Mouse (Mus musculus): ENCODE results near the gene Tas2r143.

The Tas2r143 gene

DNA sequence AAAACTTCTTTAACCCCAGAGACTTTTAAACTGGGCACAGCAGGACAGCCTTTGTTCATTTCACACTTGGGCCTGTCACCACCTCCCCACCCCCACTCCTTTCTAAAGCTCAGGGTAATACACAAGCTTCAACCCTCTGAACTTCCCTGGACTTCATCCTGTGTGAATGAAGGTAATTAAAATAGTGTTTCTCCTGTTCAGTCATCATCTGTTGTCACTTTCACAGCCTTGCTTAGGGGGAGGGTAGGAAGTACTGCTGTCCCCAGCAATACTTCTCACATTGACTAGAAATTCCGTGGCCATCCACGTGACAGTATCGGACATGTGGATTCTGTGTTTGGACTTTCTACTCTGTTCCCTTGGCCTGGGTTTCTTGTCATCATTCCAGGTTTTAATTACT lies 30.2 kb upstream of the Tas2r143 start:
- DNase-seq: no peak

GRCm38 (mm10) chr6:42370630-42371363 lies 29.2 kb upstream of the Tas2r143 start:
- DNase-seq: no peak

GRCm38 (mm10) chr6:42372001-42372400 lies 28.0 kb upstream of the Tas2r143 start:
- no peak for DNase-seq

DNA sequence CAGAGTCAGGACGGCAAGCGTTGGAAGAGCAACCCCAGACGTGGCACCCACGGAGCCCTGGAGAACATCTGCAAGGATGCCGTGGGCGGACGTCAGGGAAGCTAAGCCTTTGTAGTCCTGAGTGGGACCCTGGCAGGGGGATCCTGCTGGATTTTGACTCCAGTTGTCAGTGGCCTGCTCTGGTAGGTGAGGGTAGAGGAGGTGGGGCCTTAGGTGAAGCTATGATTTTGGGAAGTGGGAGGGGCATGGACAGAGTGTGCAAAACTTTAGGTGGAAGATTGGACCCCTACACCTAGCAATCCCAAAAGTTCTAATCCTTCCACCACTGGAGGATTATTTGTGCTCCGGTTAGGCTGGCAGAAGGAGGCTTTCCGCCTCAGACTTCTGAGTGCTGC lies 27.6 kb upstream of the Tas2r143 start:
- DNase-seq: no peak

GRCm38 (mm10) chr6:42372816-42373547 lies 27.1 kb upstream of the Tas2r143 start, which contains the start of gene Epha1:
Gene Epha1 (minus strand): TSS chr6:42373268.
- peak; percentile 81 for DNase-seq

- no peak for DNase-seq
Observed at GRCm38 (mm10) chr6:42373669-42374430, 26.2 kb upstream of the Tas2r143 start.

DNA sequence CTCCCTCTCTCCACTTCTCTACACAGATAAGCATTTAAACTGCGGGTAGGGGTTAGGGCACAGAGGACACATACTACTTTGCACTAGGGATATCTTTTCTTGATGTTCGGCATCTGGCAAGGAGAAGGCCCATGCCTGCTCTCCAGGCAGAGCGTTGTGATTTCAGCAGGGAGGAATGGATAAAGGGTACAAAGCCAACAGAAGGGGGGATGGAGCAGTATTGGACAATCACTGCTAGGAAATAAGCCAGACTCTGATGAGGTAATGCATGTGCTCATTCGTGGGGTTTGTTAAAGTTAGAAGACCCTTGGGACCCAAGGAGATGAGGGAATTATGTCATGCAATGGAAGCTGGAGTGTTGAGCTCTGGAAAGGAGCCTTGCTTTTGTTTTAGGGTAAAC lies 25.3 kb upstream of the Tas2r143 start:
- DNase-seq: no peak

- no peak for DNase-seq
Observed at GRCm38 (mm10) chr6:42375131-42375530, 24.9 kb upstream of the Tas2r143 start.

DNA sequence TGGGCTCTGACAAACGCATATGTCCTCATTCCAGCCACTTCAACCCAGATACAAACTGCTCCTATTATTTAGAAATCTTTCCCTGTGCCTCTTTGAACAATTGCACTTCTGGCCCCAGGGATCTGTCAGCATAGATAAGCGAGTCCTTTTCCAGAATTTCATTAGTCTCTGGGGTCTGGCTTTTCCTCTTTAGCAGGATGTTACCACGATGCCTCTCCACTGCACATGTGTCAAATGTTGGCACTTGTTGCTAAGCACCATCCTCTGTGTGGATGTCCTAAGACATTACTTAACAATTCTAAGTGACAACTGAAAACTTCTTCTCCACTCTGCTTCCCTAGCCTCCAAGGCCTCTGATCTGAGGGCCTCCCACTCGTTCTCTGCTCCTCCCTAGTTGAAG lies 24.0 kb upstream of the Tas2r143 start:
- no peak for DNase-seq

- no peak for DNase-seq
Observed at GRCm38 (mm10) chr6:42376504-42377019, 23.5 kb upstream of the Tas2r143 start.

GRCm38 (mm10) chr6:42377280-42377679 lies 22.8 kb upstream of the Tas2r143 start:
- no peak for DNase-seq

DNA sequence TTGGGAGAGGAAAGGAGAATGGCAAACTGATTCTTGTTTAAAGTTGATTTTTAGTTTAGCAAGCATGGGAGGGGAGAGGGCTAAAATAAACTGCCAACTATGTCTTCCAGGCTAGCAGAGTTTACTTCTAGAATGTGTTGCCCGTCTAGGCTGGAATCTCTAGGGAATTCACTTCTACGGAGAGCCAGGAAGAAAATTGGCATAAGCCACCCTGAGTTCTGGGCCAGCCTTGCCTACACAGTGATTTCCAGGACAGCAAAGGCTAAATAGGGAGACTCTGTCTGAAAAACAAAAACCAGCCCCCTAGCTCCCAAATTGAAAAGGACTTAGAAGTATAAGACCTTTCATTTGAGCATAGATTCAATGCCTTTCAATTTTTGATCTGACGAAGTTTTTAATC lies 20.5 kb upstream of the Tas2r143 start:
- no peak for DNase-seq

DNA sequence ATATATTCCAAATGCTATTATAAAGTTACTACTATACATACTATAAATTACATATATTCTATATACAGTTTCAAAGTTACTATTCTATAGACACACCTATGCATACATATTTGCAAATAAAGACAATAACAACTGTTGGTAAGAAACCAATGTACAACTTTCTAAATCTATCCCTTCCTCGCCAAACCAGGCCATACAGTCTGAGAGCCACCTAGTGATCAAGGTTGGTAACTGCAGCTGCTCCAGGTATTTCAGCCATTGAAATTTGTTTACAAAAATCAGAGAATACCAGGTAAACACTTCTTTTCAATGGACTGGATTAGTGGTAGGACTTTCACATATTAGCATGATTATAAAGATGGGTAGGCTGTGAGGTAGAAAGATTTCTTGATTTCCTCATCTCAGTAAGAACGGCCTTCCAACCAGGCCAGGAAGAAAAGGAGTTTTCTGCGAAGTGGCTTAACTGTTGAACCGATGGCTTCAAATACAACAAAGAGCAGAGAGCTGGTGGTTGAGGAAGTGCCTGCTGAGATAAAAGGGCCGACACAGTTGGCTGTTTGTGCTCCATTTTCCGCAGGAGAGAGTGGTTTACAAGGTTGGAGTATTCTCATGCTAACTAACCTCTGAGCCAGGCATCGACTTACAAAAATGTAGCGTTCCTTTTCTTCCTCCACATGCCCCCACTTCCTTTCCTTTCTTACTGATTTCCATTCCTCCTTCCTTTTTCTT lies 19.5 kb upstream of the Tas2r143 start:
- peak; percentile 53 for DNase-seq

- no peak for DNase-seq
Observed at GRCm38 (mm10) chr6:42381221-42381620, 18.8 kb upstream of the Tas2r143 start.

DNA sequence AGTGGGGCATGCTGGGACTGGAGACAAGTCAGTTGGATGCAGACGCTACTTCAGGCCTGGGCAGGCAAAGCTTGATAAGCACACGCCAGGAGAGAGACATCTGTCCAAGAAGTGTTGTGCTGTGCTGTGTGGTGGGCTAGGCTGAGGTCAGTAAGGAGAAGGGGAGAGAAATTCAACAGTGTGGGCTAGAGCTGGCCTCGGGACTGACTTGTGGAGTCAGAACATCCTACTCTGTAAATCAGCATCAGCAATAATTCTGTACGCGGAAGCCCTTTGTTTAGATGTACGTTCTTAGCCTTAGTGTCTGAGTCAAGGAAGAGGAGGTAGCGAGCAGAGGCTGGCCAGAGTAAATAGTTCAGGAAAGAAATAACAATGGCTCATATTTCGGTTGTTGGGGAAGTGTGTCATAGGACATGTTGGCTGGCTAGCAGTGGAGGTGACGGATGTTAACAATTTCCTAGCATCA lies 18.1 kb upstream of the Tas2r143 start:
- peak; percentile 49 for DNase-seq

- DNase-seq: no peak
Observed at GRCm38 (mm10) chr6:42383360-42383759, 16.7 kb upstream of the Tas2r143 start.

- no peak for DNase-seq
Observed at GRCm38 (mm10) chr6:42385635-42386034, 14.4 kb upstream of the Tas2r143 start.

- DNase-seq: no peak
Observed at GRCm38 (mm10) chr6:42391796-42392330, 8.2 kb upstream of the Tas2r143 start.

GRCm38 (mm10) chr6:42395960-42396809 lies 3.9 kb upstream of the Tas2r143 start:
- peak; percentile 92 for DNase-seq

- DNase-seq: no peak
Observed at GRCm38 (mm10) chr6:42397041-42397657, 2.9 kb upstream of the Tas2r143 start.

- no peak for DNase-seq
Observed at GRCm38 (mm10) chr6:42398285-42398684, 1.8 kb upstream of the Tas2r143 start.
